Mouse (Mus musculus) large intestine, adult 2 months (tissue): ENCODE data around the gene Nploc4. TPM values are rescaled to one million over a fixed set of nuclear protein-coding genes. Genes with fewer than 3 reads are reported as not detected.
A peak's percentile ranks its signal among the peaks of the same experiment; 100 is the strongest.

Experiments
- DNase-seq: peaks from one replicate; pipeline ENCODE4 v3.0.0-alpha.2; 2012; ENCODE audit warnings: low read depth, low spot score
- WGBS: fragments of 180-500 bp; shearing (Covaris S2); methylation state at CpG from one replicate; pipeline ENCODE4 v1.1.7; 2018; 5-methylcytosine and 5-hydroxymethylcytosine counted together
- polyA plus RNA-seq: library from polyadenylated mRNA; depleted of rRNA; stranded (reverse); fragments of >200 nt; gene quantifications from 2 replicates; pipeline ENCODE4 v1.2.3, GENCODE M21; 2012; rRNA removed

The Nploc4 gene
- polyA plus RNA-seq, 1 experiment = 42.4 TPM

DNA sequence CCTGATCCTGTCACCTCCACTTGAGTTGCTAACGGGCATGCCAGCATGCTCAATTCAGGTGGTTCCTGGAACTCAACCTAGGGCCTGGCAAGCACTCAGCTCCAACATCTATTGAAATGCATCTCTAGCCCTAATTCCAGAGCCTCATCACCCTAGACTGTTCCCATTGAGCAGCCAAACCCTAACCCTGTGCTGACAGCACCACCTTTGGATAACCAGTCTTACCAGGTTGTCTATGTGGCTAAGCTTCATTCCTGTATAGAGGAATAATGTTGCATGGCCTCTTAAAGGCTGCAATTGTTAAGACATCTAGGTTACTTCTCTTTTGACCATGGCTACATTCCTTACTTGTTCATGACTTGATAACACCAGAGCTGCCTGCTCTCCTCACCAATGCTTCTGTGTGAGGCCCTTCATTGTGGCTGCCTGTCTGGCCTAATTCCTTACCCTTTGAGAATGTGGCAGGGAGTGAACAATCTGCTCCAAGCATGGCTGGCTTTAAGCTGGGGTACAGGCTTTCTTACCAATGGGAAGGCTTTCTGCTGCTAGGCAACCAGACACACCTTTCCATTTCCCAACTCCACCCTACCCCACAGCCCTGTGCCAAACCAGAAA lies 92.3 kb downstream of the Nploc4 start:
- DNase-seq = no peak
- 29% methylated on average over 1 of the region's 1 CpGs for WGBS

DNA sequence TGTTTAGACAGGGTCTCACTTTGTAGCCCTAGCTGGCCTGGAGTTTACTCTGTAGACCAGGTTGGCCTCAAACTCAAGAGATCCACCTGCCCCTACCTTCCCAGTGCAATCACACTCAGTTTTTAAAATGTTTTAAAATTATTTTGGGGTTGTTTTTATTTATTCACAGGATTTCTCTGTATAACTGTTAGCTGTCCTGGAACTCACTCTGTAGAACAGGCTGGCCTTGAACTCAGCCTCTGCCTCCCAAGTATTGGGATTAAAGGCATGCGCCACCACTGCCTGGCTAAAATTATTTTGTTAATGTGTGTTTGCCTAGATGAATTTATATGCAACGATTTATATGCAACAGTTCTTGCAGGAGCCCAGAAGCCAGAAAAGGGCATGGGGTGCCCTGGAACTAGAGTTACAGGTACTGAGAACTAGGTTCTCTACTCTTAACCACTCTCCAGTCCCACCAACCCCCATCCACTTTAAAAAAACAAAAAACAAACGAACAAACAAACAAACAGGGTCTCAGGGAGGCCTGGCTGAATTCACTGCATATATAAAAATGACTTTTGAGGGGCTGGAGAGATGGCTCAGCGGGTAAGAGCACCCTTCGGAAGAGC lies 93.1 kb downstream of the Nploc4 start:
- 34% methylated on average over 5 of the region's 5 CpGs for WGBS
- DNase-seq = no peak

DNA sequence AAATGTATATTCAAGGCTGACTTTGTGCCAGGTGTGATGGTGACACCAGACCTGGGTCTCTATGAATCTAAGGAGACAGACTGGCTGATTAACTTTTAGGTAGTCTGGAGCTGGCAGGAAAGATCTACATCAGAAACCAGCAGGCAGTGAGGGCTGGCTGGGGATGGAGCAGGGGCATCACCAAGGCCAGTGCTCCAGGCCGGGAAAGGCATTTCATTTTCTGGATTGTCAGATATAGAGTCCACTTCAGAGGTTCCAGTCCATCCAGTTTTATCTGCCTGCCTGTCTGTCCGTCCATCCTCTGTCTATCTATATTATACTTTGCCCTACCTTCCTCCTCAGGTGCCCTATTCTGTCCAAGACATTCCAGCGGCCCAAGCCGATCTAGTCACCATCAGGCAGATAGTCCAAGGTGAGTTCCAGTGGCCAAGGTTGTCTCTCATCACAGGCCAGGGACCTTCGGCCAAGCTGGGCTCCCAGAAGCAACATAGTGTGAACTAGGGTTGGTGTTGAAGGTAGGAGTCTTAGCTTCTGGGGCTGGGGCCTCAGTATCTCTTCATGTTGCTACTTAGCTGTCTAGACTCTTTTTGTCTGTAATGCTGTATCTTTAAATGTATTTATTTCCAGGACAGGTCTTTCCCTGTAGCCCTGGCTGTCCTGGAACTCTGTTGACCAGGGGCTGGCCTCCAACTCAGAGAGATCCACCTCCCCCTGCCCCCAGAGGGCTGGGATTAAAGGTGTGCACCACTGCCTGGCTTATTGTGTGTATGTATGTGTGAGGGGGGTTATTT lies 93.8 kb downstream of the Nploc4 start:
- DNase-seq = no peak
- 35% methylated on average over 5 of the region's 5 CpGs for WGBS

DNA sequence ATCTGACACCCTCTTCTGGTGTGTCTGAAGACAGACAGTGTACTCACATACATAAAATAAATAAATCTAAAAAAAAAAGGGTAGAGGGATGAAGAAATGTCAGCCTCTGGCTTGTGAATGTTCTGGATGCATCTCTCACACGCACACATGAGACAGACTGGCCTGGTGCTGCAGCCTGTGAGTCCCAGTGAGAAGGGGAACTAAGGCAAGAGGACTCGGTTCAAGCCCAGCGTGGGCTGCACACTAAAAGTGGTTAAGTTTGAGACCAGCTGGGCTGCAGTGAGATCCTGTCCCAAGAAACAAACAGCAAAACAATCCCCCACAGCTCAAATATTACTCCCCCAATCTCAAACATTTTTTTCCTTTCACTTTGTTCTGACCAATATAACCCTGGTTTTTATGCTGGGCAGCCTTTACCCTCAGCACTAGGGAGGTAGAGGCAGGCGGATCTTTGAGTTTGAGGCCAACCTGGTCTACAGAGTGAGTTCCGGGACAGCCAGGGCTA lies 94.8 kb downstream of the Nploc4 start:
- DNase-seq = no peak
- WGBS = 93% methylated on average over 5 of the region's 5 CpGs

DNA sequence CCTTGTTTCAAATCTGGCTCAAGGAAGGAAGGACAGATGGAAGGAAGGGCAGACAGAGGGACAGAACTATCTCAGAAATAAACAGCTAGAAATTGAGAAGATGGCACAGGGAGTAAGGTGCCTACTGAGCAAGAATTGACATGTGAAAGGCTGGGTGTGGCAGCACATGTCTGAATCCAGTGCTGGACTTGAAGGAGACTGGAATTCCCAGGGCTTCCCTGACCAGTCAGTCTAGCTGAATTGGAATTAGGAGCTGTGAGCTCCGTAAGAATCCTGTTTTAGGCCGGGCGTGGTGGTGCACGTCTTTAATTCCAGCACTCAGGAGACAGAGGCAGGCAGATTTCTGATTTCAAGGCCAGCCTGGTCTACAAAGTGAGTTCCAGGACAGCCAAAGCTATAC lies 95.8 kb downstream of the Nploc4 start:
- 78% methylated on average over 4 of the region's 4 CpGs for WGBS
- DNase-seq = no peak

DNA sequence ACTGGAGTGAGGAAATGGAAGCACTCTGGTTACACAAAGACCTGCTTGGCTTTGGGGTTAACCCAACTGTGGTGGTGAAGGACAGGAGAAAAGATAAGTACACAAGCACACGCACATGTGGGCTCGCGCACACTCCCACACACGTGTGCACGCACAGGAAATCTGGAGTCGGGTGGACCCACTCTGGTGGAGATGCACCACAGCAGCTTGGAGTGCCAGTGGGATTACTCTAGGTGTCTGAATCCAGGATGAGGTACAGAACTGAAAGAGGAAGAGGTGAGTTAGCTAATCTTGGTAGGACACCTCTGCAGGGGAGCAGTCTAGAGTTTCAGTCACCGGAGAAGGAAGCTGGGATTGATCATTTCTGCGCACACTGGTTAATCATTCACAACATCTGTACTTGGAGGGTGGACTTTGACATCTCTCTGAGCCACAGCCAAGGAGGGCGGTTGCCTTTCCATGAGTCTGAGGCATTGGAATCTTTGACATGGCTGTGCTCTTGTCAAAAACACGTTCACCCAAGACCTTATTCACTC lies 97.5 kb downstream of the Nploc4 start:
- 27% methylated on average over 10 of the region's 10 CpGs for WGBS
- peak; percentile 93 for DNase-seq

DNA sequence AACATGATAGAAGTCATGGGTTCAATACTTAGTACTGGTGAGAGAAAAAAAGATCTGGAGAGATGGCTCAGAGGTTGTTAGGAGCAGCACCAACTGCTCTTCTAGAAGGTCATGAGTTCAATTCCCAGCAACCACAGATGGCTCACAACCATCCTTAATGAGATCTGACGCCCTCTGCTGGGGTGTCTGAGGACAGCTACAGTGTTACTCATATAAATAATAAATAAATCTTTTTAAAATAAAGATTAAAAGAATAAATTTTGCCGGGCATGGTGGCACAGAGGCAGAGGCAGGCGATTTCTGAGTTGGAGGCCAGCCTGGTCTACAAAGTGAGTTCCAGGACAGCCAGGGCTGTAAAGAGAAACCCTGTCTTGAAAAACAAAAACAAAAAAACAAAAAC lies 98.7 kb downstream of the Nploc4 start:
- WGBS = 85% methylated on average over 3 of the region's 3 CpGs

DNA sequence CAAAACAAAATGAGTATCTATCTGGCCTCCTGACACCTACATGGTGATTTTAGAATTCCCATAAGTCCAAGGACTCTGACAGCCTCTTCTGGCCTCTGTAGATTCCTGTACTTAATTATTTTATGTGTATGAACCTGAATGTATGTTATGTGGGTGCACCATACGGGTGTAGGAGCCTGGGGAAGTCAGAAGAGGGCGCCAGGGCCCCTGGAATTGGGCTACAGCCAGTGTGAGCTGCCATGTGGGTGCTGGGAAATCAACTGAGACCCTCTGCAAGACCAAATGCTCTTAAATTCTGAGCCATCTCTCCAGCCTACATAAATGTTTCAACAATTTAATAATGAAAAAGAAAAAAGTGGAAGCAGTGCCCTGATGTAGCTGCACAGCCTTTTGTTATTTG lies 100.1 kb downstream of the Nploc4 start:
- 79% methylated on average over 2 of the region's 2 CpGs for WGBS
- DNase-seq = no peak

More for the DNA sequence above, 98.7 kb downstream of the Nploc4 start:
- DNase-seq = no peak

DNA sequence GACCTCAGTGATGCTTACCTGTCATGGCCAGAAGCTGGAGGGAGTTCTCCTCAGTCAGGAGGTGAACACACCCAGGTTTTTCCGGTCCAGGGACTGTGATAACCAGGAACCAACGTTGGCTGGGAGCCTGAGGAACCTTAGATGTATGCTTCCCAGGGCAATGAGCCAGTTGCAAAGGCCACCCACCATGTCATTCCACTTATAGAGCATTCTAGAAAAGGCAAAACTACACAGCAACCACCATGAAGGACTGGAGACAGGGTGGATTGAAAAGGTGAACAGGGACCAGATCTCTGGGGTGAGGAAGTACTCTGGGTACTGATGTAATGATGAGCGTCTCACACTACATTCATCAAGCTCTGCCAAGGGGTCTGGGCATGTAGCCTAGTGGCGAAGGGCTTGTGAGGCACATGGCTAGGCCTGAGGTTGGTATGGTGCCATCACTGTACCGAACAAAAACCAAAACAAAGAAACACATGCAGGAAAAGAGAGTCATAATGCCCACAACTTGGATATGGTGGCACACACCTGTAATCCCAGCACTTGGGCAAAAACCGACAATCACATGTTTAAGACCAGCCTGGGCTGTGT lies 102.0 kb downstream of the Nploc4 start:
- DNase-seq = no peak

More for the DNA sequence above, 102.0 kb downstream of the Nploc4 start:
- WGBS = 56% methylated on average over 6 of the region's 6 CpGs

Other genes starting within 250 kb of the Nploc4 start
- gene Bahcc1, start 204.8 kb downstream of the Nploc4 start, polyA plus RNA-seq = 7.6 and 8.2 TPM in 2 replicates
- 1,539 and 1,751 TPM in 2 replicates for gene Actg1, start 89.2 kb downstream of the Nploc4 start, polyA plus RNA-seq
- gene Fscn2, start 76.2 kb downstream of the Nploc4 start, polyA plus RNA-seq = not detected in 2 replicates
- gene Faap100, start 58.9 kb downstream of the Nploc4 start, polyA plus RNA-seq = 33.5 and 34.5 TPM in 2 replicates
- gene Tspan10, start 4.9 kb upstream of the Nploc4 start, polyA plus RNA-seq = 0.85 and 1.1 TPM in 2 replicates
- gene Pde6g, start 15.8 kb upstream of the Nploc4 start, polyA plus RNA-seq = 0.30 and 0.89 TPM in 2 replicates
- 18.2 and 19.6 TPM in 2 replicates for gene Oxld1, start 20.4 kb upstream of the Nploc4 start, polyA plus RNA-seq
- gene Ccdc137, start 20.4 kb upstream of the Nploc4 start, polyA plus RNA-seq = 12.3 and 15.1 TPM in 2 replicates
- 16.8 and 18.8 TPM in 2 replicates for gene Arl16, start 29.9 kb upstream of the Nploc4 start, polyA plus RNA-seq
- gene Mrpl12, start 46.9 kb upstream of the Nploc4 start, polyA plus RNA-seq = 139 and 148 TPM in 2 replicates
- 287 and 345 TPM in 2 replicates for gene Slc25a10, start 54.1 kb upstream of the Nploc4 start, polyA plus RNA-seq
- gene Gcgr, start 93.0 kb upstream of the Nploc4 start, polyA plus RNA-seq = 0.90 and 1.1 TPM in 2 replicates
- 36.6 and 46.6 TPM in 2 replicates for gene Mcrip1, start 112.0 kb upstream of the Nploc4 start, polyA plus RNA-seq
- 0.22 TPM in 1 of 2 replicates, not detected in the other for gene Ppp1r27, start 113.4 kb upstream of the Nploc4 start, polyA plus RNA-seq
- 496 and 716 TPM in 2 replicates for gene P4hb, start 135.5 kb upstream of the Nploc4 start, polyA plus RNA-seq
- 745 and 760 TPM in 2 replicates for gene Arhgdia, start 143.9 kb upstream of the Nploc4 start, polyA plus RNA-seq
- 45.9 and 54.0 TPM in 2 replicates for gene Alyref, start 160.7 kb upstream of the Nploc4 start, polyA plus RNA-seq
- 84.8 and 85.4 TPM in 2 replicates for gene Anapc11, start 160.7 kb upstream of the Nploc4 start, polyA plus RNA-seq
- 0.63 and 1.0 TPM in 2 replicates for gene Npb, start 170.8 kb upstream of the Nploc4 start, polyA plus RNA-seq
- 397 and 622 TPM in 2 replicates for gene Pcyt2, start 180.2 kb upstream of the Nploc4 start, polyA plus RNA-seq
- 117 and 124 TPM in 2 replicates for gene Sirt7, start 187.5 kb upstream of the Nploc4 start, polyA plus RNA-seq
- gene Mafg, start 195.9 kb upstream of the Nploc4 start, polyA plus RNA-seq = 28.4 and 30.8 TPM in 2 replicates
- 16.4 and 16.7 TPM in 2 replicates for gene Pycr1, start 206.1 kb upstream of the Nploc4 start, polyA plus RNA-seq
- 0.53 and 0.56 TPM in 2 replicates for gene Myadml2, start 210.4 kb upstream of the Nploc4 start, polyA plus RNA-seq
- 0.45 and 0.79 TPM in 2 replicates for gene Notum, start 223.5 kb upstream of the Nploc4 start, polyA plus RNA-seq
- 74.9 and 88.8 TPM in 2 replicates for gene Aspscr1, start 235.3 kb upstream of the Nploc4 start, polyA plus RNA-seq